ENCODE assay signal across 9 mouse cellular contexts in the genomic region with DNA sequence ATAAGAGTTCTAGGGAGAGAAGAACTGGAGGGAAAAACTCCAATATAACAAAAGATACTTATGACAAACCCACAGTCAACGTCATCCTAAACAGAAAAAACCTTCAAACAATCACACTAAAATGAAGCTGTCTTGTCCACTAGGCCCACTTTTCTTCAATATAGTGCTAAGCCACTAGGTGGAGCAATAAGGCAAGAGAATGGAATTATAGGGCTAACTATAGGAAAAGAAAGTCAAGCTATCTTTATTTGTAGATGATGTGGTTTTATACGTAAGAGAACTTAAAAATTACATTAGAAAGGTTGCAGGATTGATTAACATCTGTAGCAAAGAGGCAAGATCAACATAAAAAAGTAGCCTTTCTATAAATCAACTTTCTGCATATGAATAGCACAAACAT.
DNase-seq lines count a peak whose midpoint lies in the region; ATAC-seq and TF ChIP-seq lines count a peak whose summit lies in the region.
"Had no signal": no experiment of that assay in that cellular context is flagged by ENCODE, and none has a peak within 500 bp of the region (broad histone marks: within the 10 kb centered on the region; RNA-seq: fewer than 3 reads in every experiment).

No protein-coding gene starts in this region.

- intact Hi-C loops in gastrocnemius, adult 2 months (cut with DNase I) = no loop called here

- DNase-seq in gastrocnemius, adult 2 months = no peak
- no peak for DNase-seq in gastrocnemius, adult 18-20 months (ENCODE audit: low spot score)
- peak; percentile 84 for DNase-seq in lung, embryonic 14.5 days
- DNase-seq in lung, postnatal 25 days (ENCODE audit: low spot score) = no peak
- peak; percentile 46 for DNase-seq in brain, embryonic 18.5 days (ENCODE audit: low read depth, low spot score)
- peak; percentile 1 for DNase-seq in large intestine, adult 2 months (ENCODE audit: low read depth, low spot score)
- DNase-seq in thymus, postnatal 25 days = no peak
- DNase-seq in thymus, adult 2 months = no peak

- H3K36me3 ChIP-seq in lung, embryonic 14.5 days (ENCODE audit: insufficient read depth) = no peaks in the 10 kb centered on the region
- H3K36me3 ChIP-seq in thymus, adult 2 months (ENCODE audit: control insufficient read depth, insufficient read depth, low read length) = no peaks in the 10 kb centered on the region
- H3K36me3 ChIP-seq: neural tube, embryonic 13.5 days had no signal

- no peak overlapping the region for H3K27ac ChIP-seq in gastrocnemius, adult 2 months
- no peak overlapping the region for H3K27ac ChIP-seq in lung, embryonic 14.5 days (ENCODE audit: low read depth)
- H3K27ac ChIP-seq in thymus, adult 2 months (ENCODE audit: control insufficient read depth, insufficient read depth, low read length) = no peak overlapping the region
- H3K27ac ChIP-seq: neural tube, embryonic 13.5 days had no signal

- no peak overlapping the region for H3K4me2 ChIP-seq in lung, embryonic 14.5 days
- H3K4me2 ChIP-seq: neural tube, embryonic 13.5 days had no signal

- H3K9ac ChIP-seq in lung, embryonic 14.5 days = no peak overlapping the region
- H3K9ac ChIP-seq: neural tube, embryonic 13.5 days had no signal

- 8% methylated on average over 2 of the region's 2 CpGs for WGBS in lung, embryonic 14.5 days
- 10% methylated on average over 2 of the region's 2 CpGs for WGBS in large intestine, adult 2 months
- 14% methylated on average over 2 of the region's 2 CpGs for whole genome bisulfite sequencing in thymus, adult 2 months

- no peak for TF ChIP-seq POLR2A in thymus, adult 2 months (IDR thresholded peaks at IDR 0.05; ENCODE audit: control insufficient read depth, extremely low read depth, insufficient read depth, low read length, poor library complexity)

- TF ChIP-seq CTCF in gastrocnemius, adult 2 months (IDR thresholded peaks at IDR 0.05) = peak; percentile 67
- TF ChIP-seq CTCF in lung, embryonic 14.5 days (IDR thresholded peaks at IDR 0.05; ENCODE audit: low read depth) = peak; percentile 76
- TF ChIP-seq CTCF in thymus, adult 2 months (IDR thresholded peaks at IDR 0.05; ENCODE audit: borderline replicate concordance, control insufficient read depth, extremely low read depth, insufficient read depth, low read length, poor library complexity) = no peak

- no peaks in the 10 kb centered on the region for H3K9me3 ChIP-seq in lung, embryonic 14.5 days (ENCODE audit: low read depth, low read length)
- H3K9me3 ChIP-seq: neural tube, embryonic 13.5 days had no signal

- H3K4me1 ChIP-seq in lung, embryonic 14.5 days (ENCODE audit: insufficient read depth) = no peaks in the 10 kb centered on the region
- no peaks in the 10 kb centered on the region for H3K4me1 ChIP-seq in thymus, adult 2 months (replicated peaks; ENCODE audit: control insufficient read depth, insufficient read depth, low read length)
- H3K4me1 ChIP-seq: neural tube, embryonic 13.5 days had no signal

- H3K4me3 ChIP-seq in gastrocnemius, adult 2 months = no peak overlapping the region
- H3K4me3 ChIP-seq in lung, embryonic 14.5 days (ENCODE audit: low read depth, low read length) = no peak overlapping the region
- no peak overlapping the region for H3K4me3 ChIP-seq in thymus, adult 2 months (ENCODE audit: control insufficient read depth, insufficient read depth, low read length)
- H3K4me3 ChIP-seq: neural tube, embryonic 13.5 days had no signal

- no peaks in the 10 kb centered on the region for H3K27me3 ChIP-seq in lung, embryonic 14.5 days (ENCODE audit: insufficient read depth, low read length)
- H3K27me3 ChIP-seq in thymus, adult 2 months (ENCODE audit: control insufficient read depth, insufficient read depth, low read length) = no peaks in the 10 kb centered on the region
- H3K27me3 ChIP-seq: neural tube, embryonic 13.5 days had no signal

- ATAC-seq in lung, embryonic 14.5 days (ENCODE audit: insufficient read depth) = no peak

Comparison
In these comparisons a context has a peak if more than half of its experiments do, and no peak if none do; other contexts are left out.
1. DNase-seq: peak in lung, embryonic 14.5 days (single experiment), brain, embryonic 18.5 days (single experiment) and large intestine, adult 2 months (single experiment); none in gastrocnemius, adult 2 months (single experiment), gastrocnemius, adult 18-20 months (single experiment), lung, postnatal 25 days (single experiment), thymus, postnatal 25 days (single experiment) and thymus, adult 2 months (single experiment).